Mouse (Mus musculus) kidney, postnatal 0 days (tissue): ENCODE measurements around the gene Etv6. TPM values are rescaled to one million over a fixed set of nuclear protein-coding genes. Genes with fewer than 3 reads are reported as not detected.

ENCODE experiments used
- ATAC-seq: fragments of 200-750 bp; cut with Nextera tagmentation; replicated peaks from 2 replicates; pipeline ENCODE4 v1.8.0; 2017; ENCODE audit warnings: low read depth, moderate number of reproducible peaks, moderate TSS enrichment, moderate library complexity; ENCODE audit not compliant: low FRiP score
- DNase-seq: peaks from one replicate; pipeline ENCODE4 v3.0.0-alpha.2; 2016; ENCODE audit warnings: low spot score
- H3K27ac ChIP-seq: fragments of 300-500 bp; sonication (generic); 2 replicates; pipeline ENCODE4 v1.5.1; 2014; ENCODE audit warnings: mild to moderate bottlenecking
- H3K27me3 ChIP-seq: fragments of 300-500 bp; sonication (generic); 2 replicates; pipeline ENCODE4 v1.6.1; 2014; ENCODE audit warnings: low read length, mixed read lengths; ENCODE audit not compliant: insufficient read depth
- H3K36me3 ChIP-seq: fragments of 300-500 bp; sonication (generic); 2 replicates; pipeline ENCODE4 v1.6.1; 2014; ENCODE audit warnings: low read length, mixed read lengths; ENCODE audit not compliant: insufficient read depth
- H3K4me1 ChIP-seq: fragments of 300-500 bp; sonication (generic); replicated peaks from 2 replicates; pipeline ENCODE4 v1.6.1; 2014; ENCODE audit warnings: antibody characterized with exemption, low read length, mixed read lengths; ENCODE audit not compliant: insufficient read depth
- H3K4me2 ChIP-seq: fragments of 300-500 bp; sonication (generic); 2 replicates; pipeline ENCODE4 v1.6.1; 2014; ENCODE audit warnings: mild to moderate bottlenecking, low read length, moderate library complexity, mixed read lengths
- H3K4me3 ChIP-seq: fragments of 300-500 bp; sonication (generic); replicated peaks from 2 replicates; pipeline ENCODE4 v1.5.1; 2014; ENCODE audit warnings: low read depth, low read length
- H3K9ac ChIP-seq: fragments of 300-500 bp; sonication (generic); 2 replicates; pipeline ENCODE4 v1.6.1; 2014; ENCODE audit warnings: low read depth, low read length
- H3K9me3 ChIP-seq: fragments of 300-500 bp; sonication (generic); replicated peaks from 2 replicates; pipeline ENCODE4 v1.6.1; 2016; ENCODE audit warnings: low read length, inconsistent platforms, mixed read lengths
- CTCF ChIP-seq: IDR thresholded peaks from 2 replicates; pipeline ENCODE4 v1.5.1; 2016; ENCODE audit warnings: antibody characterized with exemption, low read depth, mild to moderate bottlenecking, moderate library complexity
- WGBS: fragments of 180-500 bp; shearing (Covaris S2); extraction: QIAGEN DNeasy Blood & Tissue Kit; methylation state at CpG from one replicate; pipeline ENCODE4 v1.1.7; 2014; 5-methylcytosine and 5-hydroxymethylcytosine counted together
- polyA plus RNA-seq: library from polyadenylated mRNA; unstranded; fragments of >200 nt; fragmentation: Nextera tagmentation; extraction: Ambion mirVana; gene quantifications from 2 replicates; pipeline ENCODE4 v1.2.1, GENCODE M21; 2015

Gene Etv6
- polyA plus RNA-seq, 1 experiment from 2014 or later: 8.9 TPM

GRCm38 (mm10) chr6:134118506-134118905, 83.0 kb downstream of the Etv6 start:
- Histone ChIP-seq H3K9me3 (no peaks in the 10 kb centered on the region), H3K4me3 (no peak overlapping the region), H3K4me1 (no peaks in the 10 kb centered on the region), H3K27me3 (no peaks in the 10 kb centered on the region), H3K27ac (no peak overlapping the region), H3K36me3 (0 out of 2 replicates have a peak, but pooled peaks cover 4% of the 10 kb centered on the region), H3K4me2 (no peak overlapping the region), H3K9ac (no peak overlapping the region)
- no peak for TF ChIP-seq CTCF
- ATAC-seq: no peak
- WGBS: 84% methylated on average over 5 of the region's 5 CpGs
- DNase-seq: no peak

GRCm38 (mm10) chr6:134119136-134119535, 83.6 kb downstream of the Etv6 start:
- Histone ChIP-seq H3K36me3 (0 out of 2 replicates have a peak, but pooled peaks cover 4% of the 10 kb centered on the region), H3K9me3 (no peaks in the 10 kb centered on the region), H3K4me3 (no peak overlapping the region), H3K4me1 (no peaks in the 10 kb centered on the region), H3K27me3 (no peaks in the 10 kb centered on the region), H3K9ac (no peak overlapping the region), H3K4me2 (no peak overlapping the region), H3K27ac (no peak overlapping the region)
- DNase-seq (peak; percentile 56), ATAC-seq (0 out of 2 replicates have a peak, but pooled peaks have one; percentile 59)
- TF ChIP-seq CTCF: no peak
- WGBS: 10% methylated on average over 4 of the region's 4 CpGs

- WGBS: 78% methylated on average over 4 of the region's 4 CpGs
- no peak overlapping the region for H3K27ac ChIP-seq
- H3K27me3 ChIP-seq: no peaks in the 10 kb centered on the region
- H3K9me3 ChIP-seq: no peaks in the 10 kb centered on the region
- ATAC-seq (no peak), DNase-seq (no peak)
- H3K4me2 ChIP-seq: no peak overlapping the region
- no peaks in the 10 kb centered on the region for H3K4me1 ChIP-seq
- no peak for TF ChIP-seq CTCF
- H3K36me3 ChIP-seq: 0 out of 2 replicates have a peak, but pooled peaks cover 4% of the 10 kb centered on the region
- H3K4me3 ChIP-seq: no peak overlapping the region
- no peak overlapping the region for H3K9ac ChIP-seq
Observed at GRCm38 (mm10) chr6:134120227-134120626, 84.7 kb downstream of the Etv6 start.

GRCm38 (mm10) chr6:134120712-134121111, 85.2 kb downstream of the Etv6 start:
- no peak for TF ChIP-seq CTCF
- H3K27ac ChIP-seq: no peak overlapping the region
- H3K4me1 ChIP-seq: no peaks in the 10 kb centered on the region
- 75% methylated on average over 12 of the region's 12 CpGs for WGBS
- no peak overlapping the region for H3K9ac ChIP-seq
- DNase-seq (no peak), ATAC-seq (no peak)
- H3K4me2 ChIP-seq: no peak overlapping the region
- H3K4me3 ChIP-seq: no peak overlapping the region
- no peaks in the 10 kb centered on the region for H3K27me3 ChIP-seq
- H3K9me3 ChIP-seq: no peaks in the 10 kb centered on the region
- 0 out of 2 replicates have a peak, but pooled peaks cover 4% of the 10 kb centered on the region for H3K36me3 ChIP-seq

- Histone ChIP-seq H3K4me1 (no peaks in the 10 kb centered on the region), H3K36me3 (no peaks in the 10 kb centered on the region), H3K4me3 (no peak overlapping the region), H3K9me3 (no peaks in the 10 kb centered on the region), H3K27me3 (no peaks in the 10 kb centered on the region), H3K4me2 (no peak overlapping the region), H3K27ac (no peak overlapping the region), H3K9ac (no peak overlapping the region)
- WGBS: 93% methylated on average over 5 of the region's 5 CpGs
- DNase-seq (no peak), ATAC-seq (no peak)
- no peak for TF ChIP-seq CTCF
Observed at GRCm38 (mm10) chr6:134122945-134123344, 87.4 kb downstream of the Etv6 start.

- no peak overlapping the region for H3K9ac ChIP-seq
- DNase-seq: no peak
- no peak overlapping the region for H3K4me2 ChIP-seq
- no peaks in the 10 kb centered on the region for H3K27me3 ChIP-seq
- no peak for TF ChIP-seq CTCF
- no peaks in the 10 kb centered on the region for H3K4me1 ChIP-seq
- 84% methylated on average over 7 of the region's 7 CpGs for WGBS
- H3K27ac ChIP-seq: no peak overlapping the region
- no peaks in the 10 kb centered on the region for H3K36me3 ChIP-seq
- no peak overlapping the region for H3K4me3 ChIP-seq
- no peaks in the 10 kb centered on the region for H3K9me3 ChIP-seq
- ATAC-seq: no peak
Observed at GRCm38 (mm10) chr6:134123474-134123873, 88.0 kb downstream of the Etv6 start.

- no peaks in the 10 kb centered on the region for H3K4me1 ChIP-seq
- ATAC-seq (no peak), DNase-seq (no peak)
- H3K27ac ChIP-seq: no peak overlapping the region
- H3K4me2 ChIP-seq: no peak overlapping the region
- no peak overlapping the region for H3K4me3 ChIP-seq
- WGBS: 92% methylated on average over 10 of the region's 10 CpGs
- TF ChIP-seq CTCF: no peak
- no peaks in the 10 kb centered on the region for H3K27me3 ChIP-seq
- H3K9ac ChIP-seq: no peak overlapping the region
- 0 out of 2 replicates have a peak, but pooled peaks cover 2% of the 10 kb centered on the region for H3K36me3 ChIP-seq
- no peaks in the 10 kb centered on the region for H3K9me3 ChIP-seq
Observed at GRCm38 (mm10) chr6:134124256-134124655, 88.8 kb downstream of the Etv6 start.
